Mouse (Mus musculus): ENCODE measurements around the gene Ccdc138. TPM values are rescaled to one million over a fixed set of nuclear protein-coding genes. Genes with fewer than 3 reads are reported as not detected.

The Ccdc138 gene
- polyA plus RNA-seq, 1 experiment = 19.3 TPM

DNA sequence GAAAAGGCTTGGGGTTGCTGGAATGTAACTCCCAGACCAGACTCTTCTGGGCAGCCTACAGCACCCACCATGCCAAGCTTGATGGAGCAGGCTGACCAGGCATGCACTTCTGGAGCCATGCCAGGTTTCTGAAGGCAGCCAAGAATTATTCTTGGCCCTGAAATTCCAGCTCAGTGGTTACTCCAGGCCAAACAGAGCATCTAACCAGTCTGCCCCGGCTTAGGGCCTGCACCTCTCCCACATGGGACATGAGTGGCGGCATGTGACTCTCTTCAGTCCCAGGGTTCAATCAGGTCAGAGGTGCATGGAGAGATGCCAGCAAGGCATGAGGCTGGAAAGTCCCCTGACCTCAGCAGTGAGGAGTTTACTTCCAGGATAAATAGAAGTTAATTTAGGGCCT, 107.0 kb downstream of the Ccdc138 start:
- Histone ChIP-seq H3K4me1 (ENCODE audit: control insufficient read depth, insufficient read depth, low read length) (peaks cover 3% of the 10 kb centered on the region), H3K36me3 (ENCODE audit: control insufficient read depth, insufficient read depth, low read length, poor library complexity, severe bottlenecking) (no peaks in the 10 kb centered on the region), H3K9ac (ENCODE audit: low read depth, poor library complexity, severe bottlenecking) (no peak overlapping the region), H3K27ac (ENCODE audit: insufficient read depth, low read length) (no peak overlapping the region), H3K27me3 (ENCODE audit: control insufficient read depth, insufficient read depth, low read length, poor library complexity, severe bottlenecking) (no peaks in the 10 kb centered on the region), H3K9me3 (replicated peaks; ENCODE audit: control insufficient read depth, insufficient read depth, low read length, poor library complexity, severe bottlenecking) (no peaks in the 10 kb centered on the region), H3K4me3 (ENCODE audit: low read depth, low read length) (no peak overlapping the region)
- TF ChIP-seq EP300 (IDR thresholded peaks at IDR 0.05; ENCODE audit: insufficient read depth, low read depth, low read length) (no peak), CTCF (IDR thresholded peaks at IDR 0.05; ENCODE audit: low read depth, low read length) (no peak), POLR2A (IDR thresholded peaks at IDR 0.05; ENCODE audit: insufficient read depth, low read length) (no peak)

DNA sequence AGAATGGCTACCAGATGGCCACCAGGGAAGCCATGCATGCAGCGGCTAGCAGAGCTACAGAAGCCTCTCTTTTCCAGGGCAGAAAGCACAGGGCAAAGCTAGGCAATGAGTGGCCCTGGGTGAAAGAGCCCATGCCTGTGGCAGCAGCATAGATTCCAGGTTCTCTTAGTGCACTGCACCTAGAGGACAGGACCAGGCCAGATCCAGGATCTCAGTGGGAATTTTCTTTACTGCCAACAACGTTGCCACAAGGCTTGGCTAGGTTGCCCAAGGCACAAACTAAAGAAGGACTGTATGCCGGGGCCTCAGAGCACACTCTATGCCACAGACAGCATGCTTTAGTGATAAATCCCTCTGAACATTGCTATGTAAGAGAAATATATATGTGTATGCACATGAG, 108.6 kb downstream of the Ccdc138 start:
- Histone ChIP-seq H3K36me3 (ENCODE audit: control insufficient read depth, insufficient read depth, low read length, poor library complexity, severe bottlenecking) (no peaks in the 10 kb centered on the region), H3K9ac (ENCODE audit: low read depth, poor library complexity, severe bottlenecking) (no peak overlapping the region), H3K27ac (ENCODE audit: insufficient read depth, low read length) (no peak overlapping the region), H3K27me3 (ENCODE audit: control insufficient read depth, insufficient read depth, low read length, poor library complexity, severe bottlenecking) (no peaks in the 10 kb centered on the region), H3K4me1 (ENCODE audit: control insufficient read depth, insufficient read depth, low read length) (no peaks in the 10 kb centered on the region), H3K4me3 (ENCODE audit: low read depth, low read length) (no peak overlapping the region), H3K9me3 (replicated peaks; ENCODE audit: control insufficient read depth, insufficient read depth, low read length, poor library complexity, severe bottlenecking) (no peaks in the 10 kb centered on the region)
- no peak for TF ChIP-seq CTCF (IDR thresholded peaks at IDR 0.05; ENCODE audit: low read depth, low read length)
- TF ChIP-seq EP300 (IDR thresholded peaks at IDR 0.05; ENCODE audit: insufficient read depth, low read depth, low read length) = no peak
- no peak for TF ChIP-seq POLR2A (IDR thresholded peaks at IDR 0.05; ENCODE audit: insufficient read depth, low read length)

DNA sequence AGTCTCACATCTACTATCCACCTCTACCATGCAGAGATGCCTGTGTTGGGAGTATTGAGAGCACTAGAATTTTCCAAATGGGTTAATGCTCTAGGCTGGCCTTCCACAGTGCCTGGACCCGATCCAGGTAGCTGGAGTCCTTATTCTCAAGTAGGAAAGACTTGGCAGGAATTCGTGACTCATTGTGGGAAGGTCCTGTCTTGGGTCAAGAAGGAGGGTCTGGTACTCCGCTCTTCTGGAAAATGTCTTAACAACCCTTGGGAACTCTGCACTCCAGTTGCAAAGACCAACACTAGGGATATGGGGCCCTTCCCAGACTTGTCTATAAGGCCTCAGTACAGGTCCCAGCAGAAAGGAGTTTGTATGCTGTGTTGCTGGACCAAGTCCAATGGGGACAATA, 111.1 kb downstream of the Ccdc138 start:
- no peaks in the 10 kb centered on the region for H3K9me3 ChIP-seq (replicated peaks; ENCODE audit: control insufficient read depth, insufficient read depth, low read length, poor library complexity, severe bottlenecking)
- no peaks in the 10 kb centered on the region for H3K36me3 ChIP-seq (ENCODE audit: control insufficient read depth, insufficient read depth, low read length, poor library complexity, severe bottlenecking)
- H3K27ac ChIP-seq (ENCODE audit: insufficient read depth, low read length) = no peak overlapping the region
- no peak overlapping the region for H3K4me3 ChIP-seq (ENCODE audit: low read depth, low read length)
- H3K27me3 ChIP-seq (ENCODE audit: control insufficient read depth, insufficient read depth, low read length, poor library complexity, severe bottlenecking) = no peaks in the 10 kb centered on the region
- H3K4me1 ChIP-seq (ENCODE audit: control insufficient read depth, insufficient read depth, low read length) = no peaks in the 10 kb centered on the region
- H3K9ac ChIP-seq (ENCODE audit: low read depth, poor library complexity, severe bottlenecking) = no peak overlapping the region
- no peak for TF ChIP-seq EP300 (IDR thresholded peaks at IDR 0.05; ENCODE audit: insufficient read depth, low read depth, low read length)
- no peak for TF ChIP-seq POLR2A (IDR thresholded peaks at IDR 0.05; ENCODE audit: insufficient read depth, low read length)
- no peak for TF ChIP-seq CTCF (IDR thresholded peaks at IDR 0.05; ENCODE audit: low read depth, low read length)

DNA sequence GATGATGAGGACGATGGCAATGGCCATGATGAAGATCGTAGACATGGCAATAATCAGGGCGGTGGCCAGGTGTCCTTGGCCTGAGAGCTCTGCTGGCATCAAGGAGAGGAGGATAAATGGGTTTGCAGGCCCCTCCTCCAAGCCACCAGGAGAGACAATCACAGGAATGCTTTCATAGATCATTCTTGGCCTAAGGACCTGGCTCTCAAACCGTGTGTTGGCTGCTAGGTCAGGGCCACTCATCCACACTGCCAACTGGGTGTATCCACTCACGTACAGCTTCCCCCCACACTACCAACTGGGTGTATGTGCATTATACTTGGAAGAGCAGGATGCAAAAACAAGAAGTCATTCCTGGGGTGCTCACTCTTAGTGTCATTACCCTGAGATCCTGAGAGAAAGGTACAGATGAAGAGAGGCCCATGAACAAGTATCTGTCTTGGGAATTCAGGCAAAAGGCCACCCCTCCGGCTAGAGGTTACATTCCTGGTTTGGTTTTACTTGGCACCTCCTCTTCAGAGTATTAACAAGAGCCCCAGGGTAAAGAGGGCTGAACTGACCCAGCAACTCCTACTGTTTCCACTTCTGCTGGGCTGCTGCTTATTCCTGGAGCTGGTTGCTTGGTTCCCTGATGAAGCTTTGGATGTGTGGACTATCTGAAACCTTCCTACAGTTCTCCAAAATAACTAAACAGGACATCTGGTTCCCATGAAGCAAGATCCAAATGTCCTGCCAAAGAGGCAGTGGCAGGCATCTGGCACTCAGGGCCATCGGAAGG, 112.9 kb downstream of the Ccdc138 start:
- H3K9me3 ChIP-seq (replicated peaks; ENCODE audit: control insufficient read depth, insufficient read depth, low read length, poor library complexity, severe bottlenecking) = no peaks in the 10 kb centered on the region
- no peak overlapping the region for H3K4me3 ChIP-seq (ENCODE audit: low read depth, low read length)
- H3K27me3 ChIP-seq (ENCODE audit: control insufficient read depth, insufficient read depth, low read length, poor library complexity, severe bottlenecking) = no peaks in the 10 kb centered on the region
- no peak for TF ChIP-seq POLR2A (IDR thresholded peaks at IDR 0.05; ENCODE audit: insufficient read depth, low read length)
- TF ChIP-seq CTCF (IDR thresholded peaks at IDR 0.05; ENCODE audit: low read depth, low read length) = no peak
- no peak for TF ChIP-seq EP300 (IDR thresholded peaks at IDR 0.05; ENCODE audit: insufficient read depth, low read depth, low read length)
- no peaks in the 10 kb centered on the region for H3K4me1 ChIP-seq (ENCODE audit: control insufficient read depth, insufficient read depth, low read length)
- H3K27ac ChIP-seq (ENCODE audit: insufficient read depth, low read length) = no peak overlapping the region
- H3K9ac ChIP-seq (ENCODE audit: low read depth, poor library complexity, severe bottlenecking) = no peak overlapping the region
- no peaks in the 10 kb centered on the region for H3K36me3 ChIP-seq (ENCODE audit: control insufficient read depth, insufficient read depth, low read length, poor library complexity, severe bottlenecking)

DNA sequence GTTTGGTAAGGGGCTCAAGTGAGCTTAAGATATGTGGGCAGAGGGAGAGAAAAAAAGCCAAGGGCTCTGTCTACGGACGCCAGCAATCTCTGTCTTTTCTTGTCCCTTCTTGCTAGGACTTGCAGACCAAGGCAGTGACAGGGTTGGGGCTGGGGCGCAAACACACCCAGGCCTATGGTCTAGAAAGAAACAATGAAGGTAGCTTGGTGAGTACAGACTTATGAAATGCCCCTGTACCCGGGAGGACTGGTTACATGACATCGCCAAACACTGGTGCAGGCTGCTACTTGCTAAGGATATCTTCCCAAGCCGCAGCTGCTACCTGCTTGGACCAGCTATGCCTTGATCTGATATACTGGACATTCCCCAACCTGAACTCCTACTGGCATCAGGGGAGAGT, 116.9 kb downstream of the Ccdc138 start:
- no peak for TF ChIP-seq CTCF (IDR thresholded peaks at IDR 0.05; ENCODE audit: low read depth, low read length)
- no peak for TF ChIP-seq POLR2A (IDR thresholded peaks at IDR 0.05; ENCODE audit: insufficient read depth, low read length)
- no peak for TF ChIP-seq EP300 (IDR thresholded peaks at IDR 0.05; ENCODE audit: insufficient read depth, low read depth, low read length)
- no peak overlapping the region for H3K27ac ChIP-seq (ENCODE audit: insufficient read depth, low read length)
- H3K4me1 ChIP-seq (ENCODE audit: control insufficient read depth, insufficient read depth, low read length) = no peaks in the 10 kb centered on the region
- H3K36me3 ChIP-seq (ENCODE audit: control insufficient read depth, insufficient read depth, low read length, poor library complexity, severe bottlenecking) = no peaks in the 10 kb centered on the region
- H3K4me3 ChIP-seq (ENCODE audit: low read depth, low read length) = no peak overlapping the region
- H3K9ac ChIP-seq (ENCODE audit: low read depth, poor library complexity, severe bottlenecking) = no peak overlapping the region
- H3K27me3 ChIP-seq (ENCODE audit: control insufficient read depth, insufficient read depth, low read length, poor library complexity, severe bottlenecking) = no peaks in the 10 kb centered on the region
- H3K9me3 ChIP-seq (replicated peaks; ENCODE audit: control insufficient read depth, insufficient read depth, low read length, poor library complexity, severe bottlenecking) = no peaks in the 10 kb centered on the region

DNA sequence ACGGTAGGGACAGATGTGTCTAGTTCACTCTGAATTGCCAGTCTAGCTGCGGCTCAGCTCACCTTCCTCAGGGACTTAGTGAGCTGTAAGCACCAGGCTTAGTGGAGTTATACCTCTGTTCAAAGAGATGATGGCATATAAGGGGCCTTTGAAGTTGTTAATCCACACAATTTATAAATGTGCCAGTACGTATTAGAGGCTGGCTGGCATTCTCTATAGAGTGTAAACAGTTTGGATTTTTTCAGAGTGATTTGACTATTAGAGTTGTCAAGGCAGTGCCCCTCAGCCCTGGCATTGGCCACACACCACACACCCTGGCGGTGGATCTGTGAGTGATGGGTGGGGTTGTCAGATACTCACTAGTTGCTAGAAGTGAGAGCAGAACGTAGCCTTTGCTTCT, 118.8 kb downstream of the Ccdc138 start:
- Histone ChIP-seq H3K4me3 (ENCODE audit: low read depth, low read length) (no peak overlapping the region), H3K27ac (ENCODE audit: insufficient read depth, low read length) (no peak overlapping the region), H3K36me3 (ENCODE audit: control insufficient read depth, insufficient read depth, low read length, poor library complexity, severe bottlenecking) (no peaks in the 10 kb centered on the region), H3K4me1 (ENCODE audit: control insufficient read depth, insufficient read depth, low read length) (no peaks in the 10 kb centered on the region), H3K27me3 (ENCODE audit: control insufficient read depth, insufficient read depth, low read length, poor library complexity, severe bottlenecking) (no peaks in the 10 kb centered on the region), H3K9ac (ENCODE audit: low read depth, poor library complexity, severe bottlenecking) (no peak overlapping the region), H3K9me3 (replicated peaks; ENCODE audit: control insufficient read depth, insufficient read depth, low read length, poor library complexity, severe bottlenecking) (no peaks in the 10 kb centered on the region)
- TF ChIP-seq EP300 (IDR thresholded peaks at IDR 0.05; ENCODE audit: insufficient read depth, low read depth, low read length) = no peak
- no peak for TF ChIP-seq POLR2A (IDR thresholded peaks at IDR 0.05; ENCODE audit: insufficient read depth, low read length)
- no peak for TF ChIP-seq CTCF (IDR thresholded peaks at IDR 0.05; ENCODE audit: low read depth, low read length)
